Mouse (Mus musculus): ENCODE measurements around the gene Col2a1. TPM values are rescaled to one million over a fixed set of nuclear protein-coding genes. Genes with fewer than 3 reads are reported as not detected.
A peak's percentile ranks its signal among the peaks of the same experiment; 100 is the strongest.

Gene Col2a1
- total and polyA plus RNA-seq, 2 experiments from 2014 or later: 7.4 to 19.3 TPM

GRCm38 (mm10) chr15:97989544-97989943 lies 15.0 kb downstream of the Col2a1 start:
- DNase-seq (ENCODE audit: low spot score): no peak
- no peak for TF ChIP-seq CTCF (IDR thresholded peaks at IDR 0.05; ENCODE audit: low read depth)
- Histone ChIP-seq H3K9ac (replicated peaks; ENCODE audit: low read length) (0 out of 2 replicates have a peak overlapping the region, but pooled peaks have one; percentile 18), H3K4me3 (ENCODE audit: low read length) (no peak overlapping the region), H3K27me3 (ENCODE audit: insufficient read depth, low read length) (no peaks in the 10 kb centered on the region), H3K4me1 (ENCODE audit: insufficient read depth, low read length) (peaks cover 24% of the 10 kb centered on the region), H3K9me3 (ENCODE audit: low read length) (no peaks in the 10 kb centered on the region), H3K4me2 (ENCODE audit: low read depth, low read length) (no peak overlapping the region; the same call in 1 of the 2 replicates), H3K27ac (peak overlapping the region; percentile 12; the same call in 1 of the 2 replicates), H3K36me3 (ENCODE audit: insufficient read depth, low read length) (no peaks in the 10 kb centered on the region)
- 20% methylated on average over 1 of the region's 1 CpGs for WGBS
- ATAC-seq: no peak

DNA sequence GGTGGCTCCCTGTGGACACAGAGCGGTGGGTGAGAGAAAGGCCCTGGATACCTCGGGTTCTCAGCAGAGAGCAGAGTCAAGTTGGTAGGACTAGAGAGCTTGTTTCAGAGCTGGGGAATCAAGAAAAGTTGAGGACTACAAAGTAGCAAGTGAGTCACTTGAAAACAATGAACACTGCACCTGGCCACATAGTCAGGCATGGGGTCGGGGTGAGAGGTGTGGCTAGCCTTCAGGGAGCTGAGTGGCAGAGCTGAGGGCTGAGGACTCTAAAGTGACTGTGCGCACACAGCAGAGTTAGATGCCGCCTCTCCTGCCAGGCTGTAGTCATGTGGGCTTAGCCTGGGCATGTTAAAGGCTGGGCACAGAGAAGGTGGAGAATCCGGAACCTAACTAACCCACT lies 22.9 kb downstream of the Col2a1 start:
- Histone ChIP-seq H3K4me3 (ENCODE audit: low read length) (no peak overlapping the region), H3K27ac (no peak overlapping the region), H3K9me3 (ENCODE audit: low read length) (peaks cover 4% of the 10 kb centered on the region; the same call in 1 of the 2 replicates), H3K36me3 (ENCODE audit: insufficient read depth, low read length) (no peaks in the 10 kb centered on the region), H3K9ac (replicated peaks; ENCODE audit: low read length) (no peak overlapping the region), H3K4me2 (ENCODE audit: low read depth, low read length) (no peak overlapping the region), H3K27me3 (ENCODE audit: insufficient read depth, low read length) (no peaks in the 10 kb centered on the region), H3K4me1 (ENCODE audit: insufficient read depth, low read length) (no peaks in the 10 kb centered on the region)
- TF ChIP-seq CTCF (IDR thresholded peaks at IDR 0.05; ENCODE audit: low read depth): no peak
- no peak for DNase-seq (ENCODE audit: low spot score)
- ATAC-seq: no peak
- 96% methylated on average over 6 of the region's 6 CpGs for WGBS

GRCm38 (mm10) chr15:97973248-97974005 lies 31.1 kb downstream of the Col2a1 start:
- 44% methylated on average over 11 of the region's 11 CpGs for WGBS
- Histone ChIP-seq H3K36me3 (ENCODE audit: insufficient read depth, low read length) (0 out of 2 replicates have a peak, but pooled peaks cover 4% of the 10 kb centered on the region), H3K4me2 (ENCODE audit: low read depth, low read length) (no peak overlapping the region), H3K4me1 (ENCODE audit: insufficient read depth, low read length) (no peaks in the 10 kb centered on the region), H3K9ac (replicated peaks; ENCODE audit: low read length) (no peak overlapping the region), H3K27ac (no peak overlapping the region), H3K9me3 (ENCODE audit: low read length) (no peaks in the 10 kb centered on the region; the same call in 1 of the 2 replicates), H3K27me3 (ENCODE audit: insufficient read depth, low read length) (no peaks in the 10 kb centered on the region), H3K4me3 (ENCODE audit: low read length) (no peak overlapping the region)
- DNase-seq (ENCODE audit: low spot score) (no peak), ATAC-seq (no peak)
- TF ChIP-seq CTCF (IDR thresholded peaks at IDR 0.05; ENCODE audit: low read depth): no peak

DNA sequence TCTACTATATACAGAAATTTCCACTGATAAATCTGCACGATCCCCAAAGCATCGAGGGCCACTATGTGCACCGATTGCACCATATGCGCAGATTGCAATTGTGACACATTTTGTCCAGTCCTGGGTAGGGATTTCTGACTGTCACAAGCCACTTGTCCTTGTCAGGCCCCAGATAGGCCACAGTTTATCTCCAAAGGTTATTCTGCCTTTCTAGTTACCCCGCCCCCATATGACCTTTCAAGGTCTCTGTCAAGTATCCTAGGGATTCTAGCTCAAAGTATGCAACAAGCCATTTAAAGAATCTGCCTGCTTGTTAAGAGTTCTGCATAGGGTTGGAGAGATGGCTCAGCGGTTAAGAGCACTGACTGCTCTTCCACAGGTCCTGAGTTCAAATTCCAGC lies 31.9 kb downstream of the Col2a1 start:
- 90% methylated on average over 6 of the region's 6 CpGs for WGBS
- TF ChIP-seq CTCF (IDR thresholded peaks at IDR 0.05; ENCODE audit: low read depth): no peak
- Histone ChIP-seq H3K9ac (replicated peaks; ENCODE audit: low read length) (no peak overlapping the region), H3K4me2 (ENCODE audit: low read depth, low read length) (no peak overlapping the region), H3K27me3 (ENCODE audit: insufficient read depth, low read length) (no peaks in the 10 kb centered on the region), H3K27ac (no peak overlapping the region), H3K4me1 (ENCODE audit: insufficient read depth, low read length) (no peaks in the 10 kb centered on the region), H3K4me3 (ENCODE audit: low read length) (no peak overlapping the region), H3K36me3 (ENCODE audit: insufficient read depth, low read length) (0 out of 2 replicates have a peak, but pooled peaks cover 5% of the 10 kb centered on the region), H3K9me3 (ENCODE audit: low read length) (no peaks in the 10 kb centered on the region)
- ATAC-seq (no peak), DNase-seq (ENCODE audit: low spot score) (no peak)

- Histone ChIP-seq H3K4me2 (ENCODE audit: low read depth, low read length) (no peak overlapping the region), H3K27ac (no peak overlapping the region), H3K4me1 (ENCODE audit: insufficient read depth, low read length) (0 out of 2 replicates have a peak, but pooled peaks cover 3% of the 10 kb centered on the region), H3K4me3 (ENCODE audit: low read length) (no peak overlapping the region), H3K36me3 (ENCODE audit: insufficient read depth, low read length) (0 out of 2 replicates have a peak, but pooled peaks cover 5% of the 10 kb centered on the region), H3K27me3 (ENCODE audit: insufficient read depth, low read length) (no peaks in the 10 kb centered on the region), H3K9ac (replicated peaks; ENCODE audit: low read length) (no peak overlapping the region), H3K9me3 (ENCODE audit: low read length) (no peaks in the 10 kb centered on the region)
- no peak for ATAC-seq
- WGBS: 51% methylated on average over 6 of the region's 6 CpGs
- DNase-seq (ENCODE audit: low spot score): peak; percentile 68
- peak; percentile 80 for TF ChIP-seq CTCF (IDR thresholded peaks at IDR 0.05; ENCODE audit: low read depth)
These were observed 34.2 kb downstream of the Col2a1 start for GRCm38 (mm10) chr15:97970299-97970698.

DNA sequence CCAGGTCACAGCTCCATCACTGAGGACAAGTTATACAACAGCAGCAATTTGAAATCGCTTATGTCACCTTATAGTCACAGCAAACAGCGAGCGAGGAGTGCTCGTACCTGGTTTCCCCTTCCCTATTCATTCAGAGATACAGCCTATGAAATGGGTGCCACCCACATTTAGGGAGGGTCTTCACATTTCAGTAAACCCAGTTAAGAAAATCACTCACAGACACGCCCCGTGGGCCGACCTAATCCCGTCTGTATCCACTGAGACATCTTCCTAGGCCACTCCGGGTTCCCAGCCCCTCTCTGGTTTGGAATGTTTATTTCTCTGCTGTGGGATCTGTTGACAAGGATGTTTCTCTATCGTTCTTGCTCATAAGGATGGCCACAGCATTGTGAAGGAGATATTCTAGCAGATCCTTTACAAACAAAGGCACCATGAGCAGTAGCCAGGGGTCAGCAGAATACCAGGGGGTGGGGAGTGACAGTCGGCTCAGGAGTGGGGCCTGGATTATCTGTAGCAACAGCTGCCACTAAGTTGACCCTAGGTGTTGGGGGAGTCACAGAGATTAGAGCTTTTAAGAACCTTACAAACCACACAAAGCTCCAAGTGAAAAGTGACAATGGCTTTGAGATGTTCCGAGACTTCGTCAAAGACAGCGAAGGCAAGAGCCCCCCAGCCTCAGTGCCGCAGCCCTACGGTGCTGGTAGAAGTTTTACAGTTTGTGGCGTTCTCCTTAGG lies 39.0 kb downstream of the Col2a1 start:
- Histone ChIP-seq H3K9ac (replicated peaks; ENCODE audit: low read length) (no peak overlapping the region), H3K9me3 (ENCODE audit: low read length) (no peaks in the 10 kb centered on the region), H3K36me3 (ENCODE audit: insufficient read depth, low read length) (0 out of 2 replicates have a peak, but pooled peaks cover 5% of the 10 kb centered on the region), H3K27ac (peak overlapping the region; percentile 81), H3K27me3 (ENCODE audit: insufficient read depth, low read length) (no peaks in the 10 kb centered on the region), H3K4me1 (ENCODE audit: insufficient read depth, low read length) (0 out of 2 replicates have a peak, but pooled peaks cover 8% of the 10 kb centered on the region), H3K4me3 (ENCODE audit: low read length) (peak overlapping the region; percentile 55), H3K4me2 (ENCODE audit: low read depth, low read length) (peak overlapping the region; percentile 66)
- TF ChIP-seq CTCF (IDR thresholded peaks at IDR 0.05; ENCODE audit: low read depth): no peak
- DNase-seq (ENCODE audit: low spot score) (peak; percentile 50), ATAC-seq (no peak)
- WGBS: 55% methylated on average over 17 of the region's 17 CpGs
